Mouse (Mus musculus) kidney, embryonic 15.5 days (tissue): ENCODE data around the gene Fgfr2. TPM values are rescaled to one million over a fixed set of nuclear protein-coding genes. Genes with fewer than 3 reads are reported as not detected.

Experiments used
- ATAC-seq: fragments of 200-750 bp; cut with Nextera tagmentation; replicated peaks from 2 replicates; pipeline ENCODE4 v1.8.0; 2017; ENCODE audit warnings: moderate TSS enrichment; ENCODE audit not compliant: low FRiP score
- H3K27ac ChIP-seq: fragments of 300-500 bp; sonication (generic); 2 replicates; pipeline ENCODE4 v1.5.1; 2015; ENCODE audit warnings: mild to moderate bottlenecking, inconsistent platforms
- H3K27me3 ChIP-seq: fragments of 300-500 bp; sonication (generic); 2 replicates; pipeline ENCODE4 v1.6.1; 2015; ENCODE audit warnings: inconsistent platforms
- H3K36me3 ChIP-seq: fragments of 300-500 bp; sonication (generic); 2 replicates; pipeline ENCODE4 v1.6.1; 2015; ENCODE audit warnings: inconsistent platforms
- H3K4me1 ChIP-seq: fragments of 300-500 bp; sonication (generic); 2 replicates; pipeline ENCODE4 v1.6.1; 2015; ENCODE audit warnings: inconsistent platforms
- H3K4me2 ChIP-seq: fragments of 300-500 bp; sonication (generic); 2 replicates; pipeline ENCODE4 v1.6.1; 2015; ENCODE audit warnings: moderate library complexity, mild to moderate bottlenecking, inconsistent platforms
- H3K4me3 ChIP-seq: fragments of 300-500 bp; sonication (generic); replicated peaks from 2 replicates; pipeline ENCODE4 v1.5.1; 2015; ENCODE audit warnings: mild to moderate bottlenecking, inconsistent platforms
- H3K9ac ChIP-seq: fragments of 300-500 bp; sonication (generic); 2 replicates; pipeline ENCODE4 v1.6.1; 2015; ENCODE audit warnings: mild to moderate bottlenecking, inconsistent platforms
- H3K9me3 ChIP-seq: fragments of 300-500 bp; sonication (generic); replicated peaks from 2 replicates; pipeline ENCODE4 v1.6.1; 2016; ENCODE audit warnings: inconsistent platforms
- WGBS: fragments of 180-500 bp; shearing (Covaris S2); methylation state at CpG from one replicate; pipeline ENCODE4 v1.1.7; 2015; ENCODE audit warnings: mixed read lengths; 5-methylcytosine and 5-hydroxymethylcytosine counted together
- polyA plus RNA-seq: library from polyadenylated mRNA; unstranded; fragments of >200 nt; fragmentation: Nextera tagmentation; extraction: Ambion mirVana; gene quantifications from 2 replicates; pipeline ENCODE4 v1.2.1, GENCODE M21; 2015

The Fgfr2 gene
- polyA plus RNA-seq, result 99.9 and 104 TPM in 2 replicates

DNA sequence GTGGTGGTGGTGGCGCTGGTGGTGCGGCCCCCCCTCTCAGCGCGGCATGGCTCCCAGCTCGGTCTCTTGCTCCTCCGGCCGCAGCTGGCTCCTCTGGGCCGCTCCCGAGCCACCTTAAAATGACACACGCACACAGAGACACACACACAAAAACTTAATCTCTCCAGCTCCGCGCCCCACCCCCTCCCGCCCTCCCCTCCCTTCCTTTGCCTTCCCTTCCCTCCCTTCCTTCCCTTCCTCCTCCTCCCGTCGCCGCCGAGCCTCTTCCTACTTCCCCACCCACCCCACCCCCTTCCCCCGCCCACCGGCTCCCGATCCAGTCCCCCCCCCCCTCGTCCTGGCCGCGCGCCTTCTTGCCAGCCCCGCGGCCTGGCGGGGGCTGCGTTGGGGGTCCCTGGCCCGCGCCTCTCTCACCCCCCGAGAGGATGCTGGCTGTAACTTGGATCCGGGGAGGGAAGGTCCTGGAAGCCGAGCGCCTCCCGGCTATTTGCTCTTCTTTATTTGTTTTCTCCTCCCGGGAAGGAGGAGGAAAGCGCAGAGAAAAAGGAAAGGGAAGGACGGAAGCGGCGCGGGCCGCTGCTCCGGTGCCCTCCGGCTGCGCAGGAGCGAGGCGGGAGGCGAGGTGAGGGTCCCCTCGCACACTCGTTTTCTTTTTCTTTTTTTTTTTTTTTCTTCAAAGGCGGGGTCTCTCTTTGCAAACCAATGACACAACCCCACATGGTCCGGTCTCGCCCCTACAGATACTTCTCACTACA, at the start of gene Fgfr2:
TSS of gene Fgfr2 (minus strand) at position 107 of the 755 bp plus-strand sequence.
- H3K4me2 ChIP-seq, result peak within 1 kb of the TSS; percentile 84
- H3K4me1 ChIP-seq, result peaks cover 38% of the 10 kb centered on the region
- no peaks in the 10 kb centered on the region for H3K9me3 ChIP-seq
- WGBS, result under 1% methylated on average over 42 of the region's 53 CpGs
- H3K9ac ChIP-seq, result peak within 1 kb of the TSS; percentile 98
- H3K27ac ChIP-seq, result peak within 1 kb of the TSS; percentile 99
- H3K27me3 ChIP-seq, result 0 out of 2 replicates have a peak, but pooled peaks cover 8% of the 10 kb centered on the region
- H3K4me3 ChIP-seq, result peak within 1 kb of the TSS; percentile 95
- ATAC-seq, result peak; percentile 75
- no peaks in the 10 kb centered on the region for H3K36me3 ChIP-seq

DNA sequence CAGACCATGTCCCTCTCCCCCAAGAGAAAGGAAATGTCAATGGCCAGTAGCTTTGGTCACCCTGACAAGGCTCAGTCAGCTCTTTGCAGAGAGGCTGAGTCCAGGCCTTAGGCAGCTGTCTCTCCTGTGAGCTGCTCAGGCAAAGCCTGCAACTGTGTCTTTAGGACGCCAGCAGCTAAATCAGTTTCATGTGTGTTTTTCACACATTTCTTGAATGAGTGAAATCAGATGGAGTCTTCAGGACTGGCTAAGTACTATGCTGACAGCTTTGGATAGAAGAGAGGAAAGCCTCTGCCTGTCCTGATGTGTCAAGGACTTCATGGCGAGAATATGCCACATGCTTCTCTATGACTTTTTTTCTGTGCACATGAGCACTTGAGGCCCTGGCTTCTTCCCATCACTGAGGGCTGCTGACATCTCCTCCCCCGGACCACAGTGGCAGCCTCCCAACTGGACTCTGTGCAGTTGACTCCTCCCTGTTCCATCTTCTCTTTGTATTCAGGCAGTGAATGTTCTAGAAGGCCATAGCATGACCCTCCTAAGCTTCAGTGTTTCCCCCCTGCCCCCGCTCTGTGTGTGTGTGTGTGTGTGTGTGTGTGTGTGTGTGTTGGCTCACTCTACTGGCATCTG, 48.4 kb upstream of the Fgfr2 start:
- Histone ChIP-seq H3K4me2 (no peak overlapping the region), H3K27me3 (no peaks in the 10 kb centered on the region), H3K9ac (no peak overlapping the region), H3K4me1 (peaks cover 5% of the 10 kb centered on the region; the same call in 1 of the 2 replicates), H3K4me3 (no peak overlapping the region), H3K27ac (no peak overlapping the region), H3K9me3 (no peaks in the 10 kb centered on the region), H3K36me3 (no peaks in the 10 kb centered on the region)
- WGBS, result 70% methylated on average over 4 of the region's 4 CpGs
- no peak for ATAC-seq

GRCm38 (mm10) chr7:133168928-133169327, 45.8 kb upstream of the Fgfr2 start:
- Histone ChIP-seq H3K9me3 (no peaks in the 10 kb centered on the region), H3K36me3 (no peaks in the 10 kb centered on the region), H3K4me1 (peaks cover 10% of the 10 kb centered on the region), H3K4me3 (no peak overlapping the region), H3K27me3 (no peaks in the 10 kb centered on the region), H3K4me2 (no peak overlapping the region), H3K9ac (no peak overlapping the region), H3K27ac (no peak overlapping the region)
- WGBS, result 73% methylated on average over 3 of the region's 3 CpGs
- no peak for ATAC-seq

DNA sequence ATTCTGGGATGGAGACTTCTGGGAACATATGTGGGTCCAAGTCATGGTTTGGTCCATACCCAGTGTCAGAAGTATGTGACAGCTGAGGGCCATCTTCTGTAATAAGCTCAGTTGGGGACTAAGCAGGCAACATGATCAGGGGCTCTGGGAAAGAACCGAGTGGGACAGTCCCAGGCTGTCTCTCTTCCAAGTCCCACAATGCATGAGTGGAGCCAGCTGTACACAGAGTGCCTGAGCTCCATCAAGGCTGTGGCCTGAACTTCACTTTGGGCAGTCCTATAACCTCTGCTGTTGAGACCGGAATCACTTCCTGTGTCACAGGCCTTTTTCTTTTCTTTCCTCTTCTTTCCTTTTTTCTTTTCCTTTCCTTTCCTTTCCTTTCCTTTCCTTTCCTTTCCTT, 44.8 kb upstream of the Fgfr2 start:
- WGBS, result 64% methylated on average over 2 of the region's 2 CpGs
- H3K27ac ChIP-seq, result no peak overlapping the region
- H3K36me3 ChIP-seq, result no peaks in the 10 kb centered on the region
- H3K9ac ChIP-seq, result no peak overlapping the region
- peaks cover 19% of the 10 kb centered on the region for H3K4me1 ChIP-seq
- ATAC-seq, result no peak
- H3K27me3 ChIP-seq, result no peaks in the 10 kb centered on the region
- no peak overlapping the region for H3K4me3 ChIP-seq
- no peak overlapping the region for H3K4me2 ChIP-seq
- H3K9me3 ChIP-seq, result no peaks in the 10 kb centered on the region

DNA sequence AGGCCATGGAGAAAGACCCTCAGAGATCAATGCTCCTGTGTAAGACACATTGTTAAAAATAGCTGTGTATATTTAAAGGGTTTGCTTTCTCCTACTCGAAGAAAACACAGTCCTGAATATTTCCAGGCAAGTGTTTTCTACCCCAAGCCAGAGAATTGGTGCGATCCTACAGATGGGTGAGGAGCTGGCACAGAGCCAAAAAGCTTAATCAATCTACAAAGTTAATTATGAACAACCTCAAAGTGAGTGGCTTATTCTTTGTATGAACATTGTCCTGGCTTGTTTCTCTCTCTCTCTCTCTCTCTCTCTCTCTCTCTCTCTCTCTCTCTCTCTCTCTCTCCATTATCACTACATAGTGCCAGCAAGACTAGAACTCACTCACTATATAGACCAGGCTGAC, 41.6 kb upstream of the Fgfr2 start:
- Histone ChIP-seq H3K27me3 (no peaks in the 10 kb centered on the region), H3K9ac (no peak overlapping the region), H3K4me3 (no peak overlapping the region), H3K27ac (no peak overlapping the region), H3K36me3 (no peaks in the 10 kb centered on the region), H3K4me1 (peaks cover 29% of the 10 kb centered on the region), H3K4me2 (no peak overlapping the region), H3K9me3 (no peaks in the 10 kb centered on the region)
- WGBS, result 51% methylated on average over 2 of the region's 2 CpGs
- no peak for ATAC-seq

- WGBS, result 39% methylated on average over 5 of the region's 5 CpGs
- H3K4me2 ChIP-seq, result no peak overlapping the region
- no peak overlapping the region for H3K9ac ChIP-seq
- ATAC-seq, result peak; percentile 45; the same call in 1 of the 2 replicates
- H3K4me3 ChIP-seq, result no peak overlapping the region
- H3K27me3 ChIP-seq, result no peaks in the 10 kb centered on the region
- H3K4me1 ChIP-seq, result peaks cover 29% of the 10 kb centered on the region
- no peaks in the 10 kb centered on the region for H3K36me3 ChIP-seq
- no peaks in the 10 kb centered on the region for H3K9me3 ChIP-seq
- no peak overlapping the region for H3K27ac ChIP-seq
Observed at GRCm38 (mm10) chr7:133163011-133163410, 39.9 kb upstream of the Fgfr2 start.

- ATAC-seq, result no peak
- peaks cover 29% of the 10 kb centered on the region for H3K4me1 ChIP-seq
- no peak overlapping the region for H3K9ac ChIP-seq
- WGBS, result 55% methylated on average over 2 of the region's 2 CpGs
- no peaks in the 10 kb centered on the region for H3K27me3 ChIP-seq
- H3K9me3 ChIP-seq, result no peaks in the 10 kb centered on the region
- H3K4me3 ChIP-seq, result no peak overlapping the region
- H3K27ac ChIP-seq, result peak overlapping the region; percentile 78
- no peaks in the 10 kb centered on the region for H3K36me3 ChIP-seq
- no peak overlapping the region for H3K4me2 ChIP-seq
Observed at GRCm38 (mm10) chr7:133162131-133162530, 39.0 kb upstream of the Fgfr2 start.

DNA sequence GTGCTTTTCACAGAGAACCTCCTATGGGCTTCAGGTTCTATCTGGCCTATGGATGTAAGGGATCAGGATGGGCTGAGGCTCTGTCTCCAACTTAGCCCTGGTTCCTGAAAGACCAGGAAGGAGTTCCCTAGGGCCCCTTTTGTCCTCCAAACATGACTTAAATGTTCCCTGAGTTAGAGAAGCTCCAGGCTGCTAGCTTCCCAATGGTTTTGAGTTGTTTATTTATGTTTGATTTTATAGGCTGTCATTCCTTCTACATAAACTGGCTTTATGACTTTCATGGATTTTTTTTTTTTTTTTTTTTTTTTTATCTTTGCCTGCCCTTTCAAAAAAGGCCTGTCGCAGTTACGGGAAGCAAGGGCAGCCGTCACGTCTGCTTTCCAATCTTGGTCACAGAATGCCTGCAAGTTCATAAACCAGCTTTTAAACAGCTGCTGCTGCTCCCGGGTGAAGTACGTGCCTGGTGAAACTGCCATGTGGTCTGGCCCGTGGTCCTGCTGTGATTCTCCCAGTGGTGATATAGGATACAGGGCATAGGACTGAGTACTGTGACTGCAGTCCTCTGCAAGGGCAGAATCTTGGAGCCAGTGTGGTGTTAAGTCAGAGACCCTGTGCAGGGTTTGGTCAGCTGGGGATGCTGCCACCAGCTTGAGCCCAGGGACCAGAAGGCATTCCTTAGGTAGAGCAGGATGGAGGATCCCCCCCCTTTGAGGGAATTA, 38.4 kb upstream of the Fgfr2 start:
- no peaks in the 10 kb centered on the region for H3K27me3 ChIP-seq
- H3K4me1 ChIP-seq, result peaks cover 29% of the 10 kb centered on the region
- no peak overlapping the region for H3K4me3 ChIP-seq
- H3K36me3 ChIP-seq, result no peaks in the 10 kb centered on the region
- H3K27ac ChIP-seq, result peak overlapping the region; percentile 78
- no peaks in the 10 kb centered on the region for H3K9me3 ChIP-seq
- H3K9ac ChIP-seq, result no peak overlapping the region
- ATAC-seq, result no peak
- 38% methylated on average over 7 of the region's 7 CpGs for WGBS
- H3K4me2 ChIP-seq, result no peak overlapping the region

GRCm38 (mm10) chr7:133159519-133159918, 36.4 kb upstream of the Fgfr2 start:
- Histone ChIP-seq H3K36me3 (no peaks in the 10 kb centered on the region), H3K4me2 (no peak overlapping the region), H3K9me3 (no peaks in the 10 kb centered on the region), H3K4me3 (no peak overlapping the region), H3K9ac (no peak overlapping the region), H3K27ac (no peak overlapping the region), H3K27me3 (no peaks in the 10 kb centered on the region), H3K4me1 (peaks cover 27% of the 10 kb centered on the region)
- no peak for ATAC-seq
- WGBS, result 87% methylated on average over 3 of the region's 3 CpGs

DNA sequence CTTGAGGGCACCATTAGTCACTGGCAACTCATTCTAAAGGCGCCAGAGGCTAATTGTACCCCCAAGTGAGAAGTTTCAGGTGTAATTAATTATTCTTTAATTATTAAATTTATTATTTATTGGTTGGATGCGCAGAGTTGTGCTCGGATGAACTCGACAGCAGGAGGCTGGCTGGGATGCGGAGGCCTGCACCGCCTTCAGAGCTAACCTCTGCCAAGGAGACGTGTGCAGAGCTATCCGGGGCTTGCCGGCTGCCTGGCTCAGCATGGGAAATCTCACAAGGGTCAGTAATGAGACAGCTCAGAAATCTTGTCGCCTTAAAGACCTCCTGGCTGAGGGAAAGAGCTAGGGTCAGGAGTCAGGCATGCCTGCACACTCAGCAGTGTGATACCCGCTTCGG, 32.5 kb upstream of the Fgfr2 start:
- Histone ChIP-seq H3K36me3 (no peaks in the 10 kb centered on the region), H3K4me1 (0 out of 2 replicates have a peak, but pooled peaks cover 3% of the 10 kb centered on the region), H3K4me2 (no peak overlapping the region), H3K4me3 (no peak overlapping the region), H3K9me3 (no peaks in the 10 kb centered on the region), H3K27me3 (no peaks in the 10 kb centered on the region), H3K27ac (no peak overlapping the region), H3K9ac (no peak overlapping the region)
- ATAC-seq, result no peak
- WGBS, result 74% methylated on average over 12 of the region's 12 CpGs

GRCm38 (mm10) chr7:133154846-133155245, 31.7 kb upstream of the Fgfr2 start:
- 76% methylated on average over 6 of the region's 6 CpGs for WGBS
- Histone ChIP-seq H3K27ac (no peak overlapping the region), H3K4me2 (no peak overlapping the region), H3K9me3 (no peaks in the 10 kb centered on the region), H3K36me3 (no peaks in the 10 kb centered on the region), H3K9ac (no peak overlapping the region), H3K27me3 (no peaks in the 10 kb centered on the region), H3K4me3 (no peak overlapping the region), H3K4me1 (no peaks in the 10 kb centered on the region)
- ATAC-seq, result no peak

DNA sequence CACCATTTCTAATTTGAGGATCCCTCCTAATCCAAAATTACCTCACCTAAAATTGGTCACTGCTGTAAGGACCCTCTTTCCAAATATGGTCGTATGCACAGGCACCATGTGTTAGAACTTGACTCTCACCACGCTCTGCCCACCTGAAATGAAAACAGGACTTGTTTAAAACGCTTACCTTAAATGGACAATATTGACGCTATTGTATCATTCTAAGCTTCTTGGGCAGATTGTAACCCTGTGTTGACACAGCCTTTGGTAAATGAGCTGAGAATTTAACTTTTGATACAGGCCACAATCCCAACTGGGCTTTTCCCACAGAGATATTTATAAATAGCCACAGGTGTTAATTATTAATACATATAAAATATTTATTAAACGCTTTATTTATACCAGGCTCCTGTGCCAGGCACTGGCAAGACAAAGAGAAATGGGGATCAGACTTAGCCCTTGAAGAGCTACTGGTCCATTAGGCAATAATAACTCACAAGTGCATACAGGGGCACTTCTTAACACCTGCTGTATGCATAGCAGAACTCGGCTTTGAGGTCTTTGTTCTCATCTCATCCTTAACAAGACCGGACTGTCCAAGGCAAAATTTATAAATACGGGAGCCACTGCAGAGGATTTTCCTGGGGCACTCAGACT, 16.7 kb upstream of the Fgfr2 start:
- Histone ChIP-seq H3K36me3 (no peaks in the 10 kb centered on the region), H3K4me1 (no peaks in the 10 kb centered on the region), H3K4me3 (no peak overlapping the region), H3K4me2 (no peak overlapping the region), H3K9me3 (no peaks in the 10 kb centered on the region), H3K27me3 (no peaks in the 10 kb centered on the region), H3K9ac (no peak overlapping the region), H3K27ac (no peak overlapping the region)
- ATAC-seq, result no peak
- 84% methylated on average over 8 of the region's 8 CpGs for WGBS
